Mouse (Mus musculus) hindbrain, embryonic 10.5 days (tissue): ENCODE measurements around the gene Map1b. TPM values are rescaled to one million over a fixed set of nuclear protein-coding genes. Genes with fewer than 3 reads are reported as not detected.
A peak's percentile ranks its signal among the peaks of the same experiment; 100 is the strongest.

Experiments used
- DNase-seq: peaks from one replicate; pipeline ENCODE4 v3.0.0-alpha.2; 2017; ENCODE audit warnings: low spot score
- H3K27ac ChIP-seq: fragments of 300-500 bp; sonication (generic); 2 replicates; pipeline ENCODE4 v1.5.1; 2016; ENCODE audit warnings: mild to moderate bottlenecking, moderate library complexity
- H3K27me3 ChIP-seq: fragments of 300-500 bp; sonication (generic); 2 replicates; pipeline ENCODE4 v1.6.1; 2016; ENCODE audit warnings: mild to moderate bottlenecking; ENCODE audit not compliant: poor library complexity, insufficient read depth, severe bottlenecking
- H3K36me3 ChIP-seq: fragments of 300-500 bp; sonication (generic); 2 replicates; pipeline ENCODE4 v1.6.1; 2016; ENCODE audit warnings: mild to moderate bottlenecking, moderate library complexity
- H3K4me1 ChIP-seq: fragments of 300-500 bp; sonication (generic); replicated peaks from 2 replicates; pipeline ENCODE4 v1.6.1; 2016; ENCODE audit warnings: mild to moderate bottlenecking
- H3K4me3 ChIP-seq: fragments of 300-500 bp; sonication (generic); 2 replicates; pipeline ENCODE4 v1.5.1; 2016; ENCODE audit warnings: mild to moderate bottlenecking, moderate library complexity
- H3K9me3 ChIP-seq: fragments of 300-500 bp; sonication (generic); 2 replicates; pipeline ENCODE4 v1.6.1; 2016; ENCODE audit warnings: mild to moderate bottlenecking, moderate library complexity
- WGBS: fragments of 180-500 bp; shearing (Covaris S2); methylation state at CpG from one replicate; pipeline ENCODE4 v1.1.7; 2016; 5-methylcytosine and 5-hydroxymethylcytosine counted together
- polyA plus RNA-seq: library from polyadenylated mRNA; unstranded; fragments of >200 nt; fragmentation: Nextera tagmentation; extraction: Ambion mirVana; gene quantifications from 2 replicates; pipeline ENCODE4 v1.2.1, GENCODE M21; 2016

Map1b gene
- polyA plus RNA-seq, 1 experiment from 2014 or later, result 1,096 TPM

- peaks cover 100% of the 10 kb centered on the region for H3K36me3 ChIP-seq
- H3K4me3 ChIP-seq, result no peak overlapping the region
- no peaks in the 10 kb centered on the region for H3K9me3 ChIP-seq
- DNase-seq, result no peak
- H3K4me1 ChIP-seq, result peaks cover 15% of the 10 kb centered on the region
- H3K27ac ChIP-seq, result no peak overlapping the region
- no peaks in the 10 kb centered on the region for H3K27me3 ChIP-seq
These were observed 79.3 kb downstream of the Map1b start for GRCm38 (mm10) chr13:99437051-99437450.

- no peaks in the 10 kb centered on the region for H3K27me3 ChIP-seq
- H3K9me3 ChIP-seq, result no peaks in the 10 kb centered on the region
- WGBS, result 95% methylated on average over 9 of the region's 9 CpGs
- no peaks in the 10 kb centered on the region for H3K4me1 ChIP-seq
- no peak overlapping the region for H3K4me3 ChIP-seq
- peaks cover 100% of the 10 kb centered on the region for H3K36me3 ChIP-seq
- no peak overlapping the region for H3K27ac ChIP-seq
- no peak for DNase-seq
These were observed 81.8 kb downstream of the Map1b start for GRCm38 (mm10) chr13:99434494-99434893.

- Histone ChIP-seq H3K27ac (no peak overlapping the region), H3K36me3 (peaks cover 100% of the 10 kb centered on the region), H3K4me3 (no peak overlapping the region), H3K9me3 (no peaks in the 10 kb centered on the region), H3K4me1 (no peaks in the 10 kb centered on the region), H3K27me3 (no peaks in the 10 kb centered on the region)
- DNase-seq, result no peak
- WGBS, result 96% methylated on average over 29 of the region's 29 CpGs
These were observed 83.0 kb downstream of the Map1b start for GRCm38 (mm10) chr13:99433068-99434008.

- no peak overlapping the region for H3K27ac ChIP-seq
- no peak for DNase-seq
- H3K4me1 ChIP-seq, result 0 out of 2 replicates have a peak, but pooled peaks cover 3% of the 10 kb centered on the region
- peaks cover 77% of the 10 kb centered on the region for H3K36me3 ChIP-seq
- H3K27me3 ChIP-seq, result no peaks in the 10 kb centered on the region
- 90% methylated on average over 13 of the region's 13 CpGs for WGBS
- H3K9me3 ChIP-seq, result no peaks in the 10 kb centered on the region
- H3K4me3 ChIP-seq, result no peak overlapping the region
These were observed 92.8 kb downstream of the Map1b start for GRCm38 (mm10) chr13:99423581-99423980.

GRCm38 (mm10) chr13:99416601-99417000 lies 99.7 kb downstream of the Map1b start:
- H3K4me3 ChIP-seq, result no peak overlapping the region
- peaks cover 39% of the 10 kb centered on the region for H3K4me1 ChIP-seq
- peaks cover 58% of the 10 kb centered on the region for H3K36me3 ChIP-seq
- H3K27me3 ChIP-seq, result no peaks in the 10 kb centered on the region
- H3K27ac ChIP-seq, result no peak overlapping the region; the same call in 1 of the 2 replicates
- no peak for DNase-seq
- H3K9me3 ChIP-seq, result no peaks in the 10 kb centered on the region
- 81% methylated on average over 9 of the region's 9 CpGs for WGBS

GRCm38 (mm10) chr13:99414352-99414742 lies 102.0 kb downstream of the Map1b start:
- WGBS, result 51% methylated on average over 10 of the region's 10 CpGs
- H3K27ac ChIP-seq, result peak overlapping the region; percentile 79
- peaks cover 71% of the 10 kb centered on the region for H3K36me3 ChIP-seq
- no peaks in the 10 kb centered on the region for H3K27me3 ChIP-seq
- peak; percentile 28 for DNase-seq
- H3K4me1 ChIP-seq, result peaks cover 38% of the 10 kb centered on the region
- H3K9me3 ChIP-seq, result no peaks in the 10 kb centered on the region
- no peak overlapping the region for H3K4me3 ChIP-seq

GRCm38 (mm10) chr13:99413481-99414351 lies 102.6 kb downstream of the Map1b start:
- H3K27me3 ChIP-seq, result no peaks in the 10 kb centered on the region
- H3K9me3 ChIP-seq, result no peaks in the 10 kb centered on the region
- peak; percentile 66 for DNase-seq
- no peak overlapping the region for H3K4me3 ChIP-seq
- WGBS, result 39% methylated on average over 13 of the region's 13 CpGs
- H3K36me3 ChIP-seq, result peaks cover 71% of the 10 kb centered on the region
- peak overlapping the region; percentile 79 for H3K27ac ChIP-seq
- peaks cover 39% of the 10 kb centered on the region for H3K4me1 ChIP-seq

GRCm38 (mm10) chr13:99412477-99413080 lies 103.8 kb downstream of the Map1b start:
- Histone ChIP-seq H3K27ac (peak overlapping the region; percentile 79), H3K4me3 (no peak overlapping the region), H3K27me3 (no peaks in the 10 kb centered on the region), H3K9me3 (no peaks in the 10 kb centered on the region), H3K4me1 (peaks cover 39% of the 10 kb centered on the region), H3K36me3 (peaks cover 77% of the 10 kb centered on the region)
- WGBS, result 51% methylated on average over 11 of the region's 11 CpGs
- no peak for DNase-seq

GRCm38 (mm10) chr13:99411761-99412160 lies 104.6 kb downstream of the Map1b start:
- Histone ChIP-seq H3K9me3 (no peaks in the 10 kb centered on the region), H3K4me3 (no peak overlapping the region), H3K36me3 (peaks cover 78% of the 10 kb centered on the region), H3K4me1 (peaks cover 39% of the 10 kb centered on the region), H3K27ac (peak overlapping the region; percentile 79), H3K27me3 (no peaks in the 10 kb centered on the region)
- no peak for DNase-seq
- WGBS, result 91% methylated on average over 3 of the region's 3 CpGs

- no peak for DNase-seq
- H3K27me3 ChIP-seq, result no peaks in the 10 kb centered on the region
- H3K9me3 ChIP-seq, result no peaks in the 10 kb centered on the region
- H3K27ac ChIP-seq, result no peak overlapping the region
- 93% methylated on average over 14 of the region's 14 CpGs for WGBS
- H3K36me3 ChIP-seq, result peaks cover 80% of the 10 kb centered on the region
- no peak overlapping the region for H3K4me3 ChIP-seq
- peaks cover 39% of the 10 kb centered on the region for H3K4me1 ChIP-seq
These were observed 105.5 kb downstream of the Map1b start for GRCm38 (mm10) chr13:99410611-99411515.

- 64% methylated on average over 2 of the region's 2 CpGs for WGBS
- Histone ChIP-seq H3K4me3 (no peak overlapping the region), H3K36me3 (peaks cover 80% of the 10 kb centered on the region), H3K9me3 (no peaks in the 10 kb centered on the region), H3K27ac (no peak overlapping the region; the same call in 1 of the 2 replicates), H3K27me3 (no peaks in the 10 kb centered on the region), H3K4me1 (peaks cover 28% of the 10 kb centered on the region)
- no peak for DNase-seq
These were observed 107.1 kb downstream of the Map1b start for GRCm38 (mm10) chr13:99409216-99409615.

- DNase-seq, result no peak
- Histone ChIP-seq H3K4me3 (no peak overlapping the region), H3K36me3 (peaks cover 26% of the 10 kb centered on the region), H3K9me3 (no peaks in the 10 kb centered on the region), H3K4me1 (peaks cover 42% of the 10 kb centered on the region), H3K27ac (no peak overlapping the region), H3K27me3 (no peaks in the 10 kb centered on the region)
- WGBS, result 75% methylated on average over 4 of the region's 4 CpGs
These were observed 117.0 kb downstream of the Map1b start for GRCm38 (mm10) chr13:99399373-99399772.
